ENCODE assay signal across 25 mouse cellular contexts in the genomic region with DNA sequence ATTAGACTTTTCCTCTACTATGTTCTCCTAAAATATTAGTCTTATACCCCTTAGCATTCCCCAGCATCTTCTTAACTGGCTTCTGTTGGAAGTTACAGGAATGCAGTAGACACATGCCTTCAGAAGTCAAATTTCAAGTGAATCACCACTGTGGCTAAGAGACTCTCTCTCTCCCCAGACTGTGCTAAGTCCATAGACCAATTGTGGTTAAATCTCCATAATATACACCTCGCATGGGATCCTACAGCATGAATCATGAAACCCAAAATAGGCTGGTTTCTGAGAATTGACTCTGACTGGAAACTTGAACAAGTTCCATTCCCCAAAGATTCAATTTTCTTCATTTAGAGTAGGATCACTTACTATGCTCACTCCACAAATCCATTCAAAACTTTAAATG.
A peak's percentile ranks its signal among the peaks of the same experiment; 100 is the strongest.
DNase-seq lines count a peak whose midpoint lies in the region; ATAC-seq lines count a peak whose summit lies in the region.
"Had no signal": no experiment of that assay in that cellular context is flagged by ENCODE, and none has a peak within 500 bp of the region (broad histone marks: within the 10 kb centered on the region; RNA-seq: fewer than 3 reads in every experiment).

No protein-coding gene starts in this region.

- no peak for ATAC-seq in hindbrain, embryonic 13.5 days (ENCODE audit: low FRiP score)
- ATAC-seq: liver, postnatal 0 days had no signal

- peak; percentile 38 to 70 for DNase-seq in frontal cortex, adult 2 months (ENCODE audit: extremely low spot score in 1 of 2, low spot score in 1 of 2)
- DNase-seq in frontal cortex, postnatal 25 days (ENCODE audit: low spot score in 2 of 2), result no peak
- peak; percentile 34 for DNase-seq in 3134 (ENCODE audit: extremely low read depth, insufficient read length, low spot score)
- DNase-seq in 3T3-L1 (ENCODE audit: low read depth, low spot score), result peak; percentile 63
- DNase-seq in brain, adult 2 months (ENCODE audit: low read depth, low spot score), result peak; percentile 83
- DNase-seq in kidney, adult 11 months, result no peak
- DNase-seq in thymus, postnatal 25 days, result no peak
- DNase-seq: adrenal gland, postnatal 10 days; gastrocnemius, adult 2 months; heart, postnatal 4 days; kidney, adult 8-10 months; kidney, postnatal 14 days; liver, postnatal 0 days; lung, postnatal 10 days; right cerebral cortex, postnatal 25 days; spleen, adult 18-20 months had no signal

- no peak overlapping the region for H3K27ac ChIP-seq in hindbrain, embryonic 13.5 days
- H3K27ac ChIP-seq: forebrain, embryonic 15.5 days; gastrocnemius, adult 2 months; heart, embryonic 10.5 days; hindbrain, embryonic 15.5 days; neural tube, embryonic 15.5 days had no signal

- H3K9me3 ChIP-seq in hindbrain, embryonic 13.5 days, result no peaks in the 10 kb centered on the region
- H3K9me3 ChIP-seq: forebrain, embryonic 15.5 days; G1E; heart, embryonic 10.5 days; hindbrain, embryonic 15.5 days; neural tube, embryonic 15.5 days had no signal

- WGBS in hindbrain, embryonic 13.5 days, result 94% methylated on average over 1 of the region's 1 CpGs

- H3K4me1 ChIP-seq in hindbrain, embryonic 13.5 days (replicated peaks), result no peaks in the 10 kb centered on the region
- H3K4me1 ChIP-seq: forebrain, embryonic 15.5 days; heart, embryonic 10.5 days; hindbrain, embryonic 15.5 days; neural tube, embryonic 15.5 days had no signal

- H3K9ac ChIP-seq in hindbrain, embryonic 13.5 days, result no peak overlapping the region
- H3K9ac ChIP-seq: forebrain, embryonic 15.5 days; hindbrain, embryonic 15.5 days; liver, postnatal 0 days; neural tube, embryonic 15.5 days had no signal

- no peaks in the 10 kb centered on the region for H3K27me3 ChIP-seq in hindbrain, embryonic 13.5 days
- H3K27me3 ChIP-seq: CH12.LX; forebrain, embryonic 15.5 days; hindbrain, embryonic 15.5 days; neural tube, embryonic 15.5 days had no signal

- no peak overlapping the region for H3K4me2 ChIP-seq in hindbrain, embryonic 13.5 days
- H3K4me2 ChIP-seq: forebrain, embryonic 15.5 days; hindbrain, embryonic 15.5 days; liver, embryonic 11.5 days; midbrain, embryonic 11.5 days; neural tube, embryonic 15.5 days had no signal

- H3K4me3 ChIP-seq in hindbrain, embryonic 13.5 days, result no peak overlapping the region
- H3K4me3 ChIP-seq: forebrain, embryonic 15.5 days; gastrocnemius, adult 2 months; heart, embryonic 10.5 days; hindbrain, embryonic 15.5 days; neural tube, embryonic 15.5 days had no signal

- H3K36me3 ChIP-seq in hindbrain, embryonic 13.5 days, result no peaks in the 10 kb centered on the region
- H3K36me3 ChIP-seq: forebrain, embryonic 15.5 days; G1E; heart, embryonic 10.5 days; hindbrain, embryonic 15.5 days; neural tube, embryonic 15.5 days had no signal

Comparison
In these comparisons a context has a peak if more than half of its experiments do, and no peak if none do; other contexts are left out.
1. DNase-seq: peak in frontal cortex, adult 2 months (2 of 2), 3134 (single experiment), 3T3-L1 (single experiment) and brain, adult 2 months (single experiment); none in frontal cortex, postnatal 25 days (0 of 2), kidney, adult 11 months (single experiment) and thymus, postnatal 25 days (single experiment).